Mouse (Mus musculus) adrenal gland, adult 18-20 months (tissue): ENCODE measurements around the gene Nceh1. TPM values are rescaled to one million over a fixed set of nuclear protein-coding genes. Genes with fewer than 3 reads are reported as not detected.

ENCODE experiments used
- DNase-seq, 2 experiments: peaks; one replicate each; pipeline ENCODE4 v3.0.0; 2021 to 2022; ENCODE audit warnings: low spot score in 2 of 2
- long read RNA-seq, 2 experiments: library from polyadenylated mRNA; stranded (forward); transcript quantifications; one replicate each; pipeline ENCODE4 v2.0.0; 2021
- total RNA-seq, 2 experiments: library from RNA; stranded (reverse); gene quantifications; 1 replicate in 1 of 2; 2 replicates in 1 of 2; pipeline ENCODE4 v1.2.3; 2021

The Nceh1 gene
- 100 to 1,000 TPM in 1 of 2 experiments, 10 to 100 TPM in 1; 58.0 to 207 TPM for total RNA-seq
- long read RNA-seq, experiment 1, full-length matches to known transcripts: 51 of 55 reads
- long read RNA-seq, experiment 1, partial matches to known transcripts: 4 of 55 reads
- long read RNA-seq, experiment 1, other reads (novel, unspliced or antisense): 0 of 55 reads
- long read RNA-seq, experiment 2, full-length matches to known transcripts: 546 of 618 reads
- long read RNA-seq, experiment 2, partial matches to known transcripts: 52 of 618 reads
- long read RNA-seq, experiment 2, other reads (novel, unspliced or antisense): 20 of 618 reads

DNA sequence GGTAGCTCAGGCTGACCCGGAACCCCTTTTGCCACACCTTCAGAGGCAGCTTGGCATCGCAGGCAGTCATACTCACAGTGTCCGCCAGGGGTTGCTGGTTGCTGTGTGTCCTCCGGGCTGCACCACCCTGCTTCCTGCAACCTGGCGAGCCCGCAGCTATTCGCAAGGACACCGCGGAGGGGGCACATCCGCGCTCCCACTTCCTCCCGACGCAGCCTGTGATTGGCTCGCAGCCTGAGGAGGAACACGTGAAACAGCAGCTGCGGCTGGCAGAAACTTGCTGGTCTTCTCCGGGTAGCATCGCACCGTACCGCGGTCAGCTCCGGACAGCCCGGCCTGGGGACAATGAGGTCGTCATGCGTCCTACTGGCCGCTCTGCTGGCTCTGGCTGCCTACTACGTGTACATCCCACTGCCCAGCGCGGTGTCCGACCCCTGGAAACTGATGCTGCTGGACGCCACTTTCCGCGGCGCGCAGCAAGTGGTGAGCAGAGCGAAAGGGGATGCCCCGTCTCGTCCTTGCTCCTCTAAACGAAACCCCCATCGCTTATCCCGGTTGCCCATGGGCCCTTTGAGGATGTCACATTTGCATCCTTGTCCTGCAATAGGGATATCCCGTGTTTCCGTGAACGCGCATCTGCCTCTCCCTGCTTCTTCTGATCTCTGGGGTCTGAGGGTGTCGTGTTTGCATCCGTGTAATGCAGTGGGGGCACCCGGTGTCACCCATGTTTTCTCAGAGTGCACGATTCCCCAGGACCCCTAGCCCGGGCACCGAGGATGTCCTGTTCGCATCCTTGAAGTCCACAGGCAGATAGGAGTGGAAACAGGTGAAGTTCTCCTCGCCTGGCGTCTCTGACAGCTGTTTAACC lies at the start of gene Nceh1:
Gene Nceh1, plus strand, starts transcription at position 233 of the 868 bp plus-strand sequence.
- peak; percentile 92 to 93 for DNase-seq

DNA sequence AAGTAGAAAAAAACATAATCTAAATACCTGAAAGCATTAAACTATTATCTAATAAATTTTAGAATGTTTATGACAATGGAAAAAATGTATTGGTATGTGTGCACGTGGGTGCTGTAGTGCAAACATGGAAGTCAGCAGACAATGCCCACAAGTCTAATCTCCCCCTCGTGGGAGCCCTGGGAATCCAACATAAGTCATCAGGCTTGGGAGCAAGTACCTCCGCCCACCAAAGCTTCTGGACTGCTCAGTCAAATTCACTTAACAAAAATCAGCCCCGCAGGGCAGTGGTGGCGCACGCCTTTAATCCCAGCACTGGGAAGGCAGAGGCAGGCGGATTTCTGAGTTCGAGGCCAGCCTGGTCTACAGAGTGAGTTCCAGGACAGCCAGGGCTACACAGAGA lies 42.7 kb upstream of the Nceh1 start:
- no peak for DNase-seq

DNA sequence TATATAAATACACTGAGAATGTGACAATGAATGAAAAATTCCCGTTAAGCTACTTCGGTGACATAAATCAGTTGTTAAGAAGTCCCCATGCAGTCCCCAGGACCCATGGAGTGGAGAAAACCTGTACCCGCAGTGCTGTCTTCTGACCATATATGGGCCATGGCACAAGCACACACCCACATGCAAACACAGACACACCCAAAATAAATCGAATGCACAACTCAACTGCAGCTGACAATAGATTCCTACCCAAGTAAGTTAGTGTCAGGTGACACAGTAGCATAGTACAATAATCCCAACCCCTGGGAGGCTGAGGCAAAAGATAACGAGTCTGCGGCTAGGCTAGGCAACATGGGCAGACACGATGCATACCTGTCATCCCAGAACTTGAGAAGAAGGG lies 39.2 kb upstream of the Nceh1 start:
- DNase-seq: no peak

DNA sequence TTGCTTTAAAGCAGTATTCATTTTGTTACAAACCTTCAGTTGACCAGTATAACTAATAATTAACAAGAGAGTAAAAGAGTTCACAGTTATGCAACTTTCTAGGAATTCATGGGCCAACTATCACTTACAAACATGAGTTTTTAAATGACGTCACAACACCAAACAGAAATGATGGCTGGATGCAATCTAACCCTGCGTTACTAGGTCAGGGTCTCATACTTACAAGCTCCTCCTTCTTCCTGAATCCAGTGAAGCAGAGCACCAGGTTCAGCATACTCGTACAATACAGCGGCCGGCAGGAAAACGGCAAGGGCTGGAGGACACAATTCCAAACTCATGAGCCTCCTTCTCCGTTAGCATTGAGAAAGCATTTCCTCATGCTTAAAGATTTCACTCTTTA lies 37.0 kb upstream of the Nceh1 start:
- DNase-seq: no peak

DNA sequence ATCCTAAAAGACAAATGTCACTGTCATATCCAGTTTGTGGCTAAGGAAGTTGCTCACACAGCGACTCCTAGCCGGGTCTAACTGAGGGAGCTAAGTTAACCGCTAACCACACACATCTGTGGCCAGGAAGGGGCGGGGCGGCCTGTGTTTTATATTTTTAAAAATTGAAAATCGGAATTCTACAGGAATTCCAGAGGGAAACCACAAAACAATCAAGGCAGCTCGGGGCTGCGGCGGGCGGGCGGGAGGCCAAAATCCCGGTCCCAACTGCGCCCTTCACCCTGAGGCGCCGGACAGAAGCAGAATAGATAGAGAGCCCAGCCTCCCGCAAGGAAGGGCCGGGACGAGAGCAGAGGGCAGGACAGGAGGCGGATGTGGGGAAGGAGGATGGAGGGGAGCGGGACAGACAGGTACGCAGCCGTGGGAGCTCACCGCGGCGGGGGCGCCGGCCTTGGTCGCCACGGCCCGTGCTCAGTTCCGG lies 29.5 kb upstream of the Nceh1 start:
- DNase-seq: no peak

DNA sequence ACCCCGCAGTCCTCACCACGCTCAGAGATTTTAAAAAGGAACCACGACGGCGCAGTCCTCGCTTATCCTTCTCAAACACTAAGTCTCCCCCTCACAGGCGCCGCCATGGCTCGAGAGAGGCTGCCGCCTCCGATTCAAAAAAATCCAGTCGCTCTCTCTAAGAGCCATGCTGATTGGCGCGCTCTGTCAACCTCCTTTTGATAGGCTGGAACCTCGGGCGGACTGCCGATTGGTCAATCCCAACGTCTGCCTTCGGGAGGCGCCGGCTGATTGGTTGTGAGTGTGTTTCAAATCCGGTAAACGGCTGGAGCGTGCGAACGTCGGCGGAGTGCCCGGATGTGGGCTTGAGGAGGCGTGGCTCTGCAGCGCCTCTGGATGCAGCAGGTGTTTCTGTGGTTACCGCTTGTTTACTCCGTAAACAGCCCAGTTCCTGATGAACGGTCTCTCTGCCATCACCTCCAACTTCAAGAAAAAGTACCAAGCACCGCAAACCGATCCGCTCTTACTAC lies 29.0 kb upstream of the Nceh1 start, which contains the start of gene Ect2:
Gene Ect2, minus strand, starts transcription at position 178 of the 509 bp plus-strand sequence.
- DNase-seq: peak; percentile 95

DNA sequence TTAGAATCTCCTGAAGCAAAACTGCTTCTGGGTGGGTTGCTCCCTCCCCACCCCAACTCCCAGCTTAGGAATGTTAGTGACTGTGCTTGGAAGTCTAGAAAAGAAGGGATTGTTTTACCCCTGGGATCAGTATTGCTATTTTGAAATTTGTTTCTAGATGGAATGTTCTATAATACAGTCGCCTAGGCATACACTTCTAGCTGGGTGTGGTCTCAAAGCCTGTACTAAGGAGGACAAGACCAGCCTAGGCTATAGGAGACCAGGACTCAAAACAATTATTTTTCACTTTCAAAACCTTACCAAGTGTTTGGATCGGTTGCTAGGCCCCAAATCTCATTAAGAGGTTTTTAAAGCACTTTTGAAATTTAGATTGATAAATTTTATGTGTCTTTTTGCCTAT lies 28.5 kb upstream of the Nceh1 start:
- no peak for DNase-seq

DNA sequence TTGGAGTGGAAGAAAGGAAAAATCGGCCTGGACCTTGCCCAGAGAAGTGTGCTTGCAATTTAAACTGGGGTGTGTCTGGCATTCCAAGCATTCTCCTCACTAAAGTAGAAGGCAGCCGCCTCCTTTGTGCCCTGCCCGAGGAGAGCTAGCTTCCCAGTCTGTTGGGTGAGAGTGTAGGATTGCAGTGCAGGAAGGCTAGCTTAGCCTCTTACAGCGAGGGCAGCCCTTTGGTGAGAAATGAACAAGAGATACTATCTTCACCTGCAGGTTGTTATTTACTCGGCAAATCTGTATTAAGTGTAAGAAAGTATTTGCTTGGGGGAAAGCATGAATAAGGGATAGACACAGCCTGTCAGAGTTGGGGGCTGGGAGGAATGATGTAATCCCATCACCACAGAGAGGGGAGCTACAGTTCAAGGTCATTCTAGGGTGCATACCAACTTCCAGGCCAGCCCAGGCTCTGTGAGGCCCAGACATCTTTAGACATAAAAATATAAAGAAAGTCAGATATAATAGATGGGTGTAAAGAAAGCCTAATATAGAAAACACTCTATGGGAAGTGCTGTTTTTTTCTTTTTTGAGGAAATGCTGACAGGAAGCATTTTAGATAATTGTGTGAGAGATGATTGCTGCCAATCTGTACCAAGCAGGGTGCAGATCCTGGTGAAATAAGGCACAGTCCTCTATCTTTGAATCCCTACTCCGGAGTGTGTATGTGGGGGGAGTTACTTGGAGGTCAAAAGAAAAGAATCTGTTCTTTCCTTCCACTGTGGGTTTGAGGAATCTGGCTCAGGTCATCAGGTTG lies 27.5 kb upstream of the Nceh1 start:
- no peak for DNase-seq

DNA sequence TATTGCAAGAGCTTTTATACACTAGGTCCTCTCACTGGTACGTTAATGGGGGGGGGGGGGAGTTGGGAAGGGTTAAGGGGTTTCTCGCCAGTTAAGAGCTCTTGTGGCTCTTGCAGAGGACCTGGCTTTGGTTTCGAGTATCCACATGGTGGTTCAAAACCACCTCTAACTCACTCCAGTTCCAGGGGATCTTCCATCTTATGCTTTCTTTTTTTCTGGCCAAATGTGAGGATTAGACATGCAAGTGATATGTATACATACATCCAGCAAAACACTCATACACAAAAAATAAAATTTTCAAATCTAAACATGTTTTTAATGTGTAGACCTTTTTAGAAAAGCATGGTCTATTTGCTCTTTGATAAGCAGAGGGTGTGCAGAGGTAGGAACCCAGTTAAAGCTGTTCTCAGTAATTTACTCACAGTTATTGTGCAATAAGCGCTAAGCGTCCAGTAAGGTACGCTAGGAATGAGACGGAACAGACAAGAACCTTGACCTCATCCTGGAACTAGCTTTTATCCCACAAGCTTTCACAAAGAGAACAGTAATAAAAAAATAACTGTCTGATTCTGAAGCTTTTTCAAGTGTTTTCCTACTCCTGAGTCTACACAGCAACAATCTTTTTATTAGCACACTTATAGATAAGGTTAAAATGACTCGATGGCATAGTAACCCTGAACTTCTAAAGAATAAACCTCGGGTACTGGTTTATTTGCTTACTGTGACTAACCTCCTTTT lies 26.7 kb upstream of the Nceh1 start:
- no peak for DNase-seq

DNA sequence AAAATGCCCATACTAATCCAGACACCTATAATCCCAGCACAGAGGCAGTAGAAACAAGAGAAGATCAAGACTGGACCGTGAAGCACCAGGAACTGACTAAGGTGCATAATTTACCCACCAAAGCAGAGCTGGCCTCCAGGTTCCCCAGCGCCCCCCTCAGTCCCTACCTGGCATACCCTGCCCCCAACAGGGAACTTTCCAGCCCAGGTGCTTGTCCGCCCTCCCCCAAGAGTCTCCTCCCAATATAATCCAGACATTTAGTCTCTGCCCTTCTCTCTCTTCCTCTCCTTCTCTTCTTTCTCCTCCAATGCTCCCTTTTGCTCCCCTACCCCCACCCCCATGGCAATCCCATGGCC lies 26.2 kb upstream of the Nceh1 start:
- no peak for DNase-seq

DNA sequence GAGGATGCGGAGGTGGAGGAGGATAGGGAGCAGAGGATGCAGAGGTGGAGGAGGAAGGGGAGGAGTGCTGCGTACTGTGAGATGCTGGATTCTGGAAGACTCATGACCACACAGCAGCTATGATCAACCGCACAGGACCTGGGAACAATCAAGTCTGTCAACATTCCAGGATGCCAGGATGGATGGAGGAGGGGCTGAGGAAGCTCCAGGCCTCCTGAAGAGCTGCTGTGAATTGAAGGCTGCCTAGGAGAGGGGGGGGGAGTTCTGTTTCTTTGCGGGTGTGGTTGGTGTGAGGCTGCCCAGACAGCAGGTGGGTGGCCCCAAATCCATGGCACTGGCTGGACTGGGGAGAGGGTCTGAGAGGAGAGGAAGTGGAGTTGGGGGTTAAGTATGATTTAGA lies 23.9 kb upstream of the Nceh1 start:
- no peak for DNase-seq

DNA sequence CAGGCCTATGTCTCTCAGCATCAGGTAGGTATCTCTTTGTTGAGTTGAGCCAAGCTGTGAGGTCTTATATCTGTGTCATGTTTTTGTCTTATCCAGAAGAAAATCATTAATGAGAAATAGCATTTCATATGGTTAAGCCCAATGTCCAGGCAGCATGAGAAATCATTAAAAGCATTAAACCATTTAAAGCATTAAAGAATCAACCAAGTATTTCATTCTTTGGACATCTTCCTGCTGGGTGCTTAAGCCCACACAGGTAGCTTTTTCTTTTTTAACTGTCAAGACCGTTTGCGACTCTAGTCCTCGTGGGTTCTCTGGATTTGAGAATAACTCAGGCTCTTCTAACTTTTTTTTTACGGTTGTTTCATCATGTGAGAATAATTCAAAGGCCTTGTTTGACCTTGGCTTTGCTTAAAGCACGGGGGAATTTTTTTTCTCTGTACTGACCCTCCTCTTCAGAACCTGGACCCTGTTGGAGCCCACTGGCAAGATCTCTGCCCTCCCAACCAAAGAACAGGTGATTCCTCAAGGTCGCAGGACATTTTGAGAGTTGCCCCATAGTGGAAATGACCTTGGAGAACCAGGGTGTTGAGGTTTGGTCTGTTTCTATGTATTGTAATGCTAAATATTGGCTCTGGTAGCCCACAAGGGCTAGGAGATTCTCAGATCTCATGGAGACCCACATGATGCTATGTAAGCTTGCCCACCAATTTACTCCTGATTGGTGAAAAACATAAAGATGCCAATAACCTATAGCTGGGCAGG lies 20.9 kb upstream of the Nceh1 start:
- no peak for DNase-seq

DNA sequence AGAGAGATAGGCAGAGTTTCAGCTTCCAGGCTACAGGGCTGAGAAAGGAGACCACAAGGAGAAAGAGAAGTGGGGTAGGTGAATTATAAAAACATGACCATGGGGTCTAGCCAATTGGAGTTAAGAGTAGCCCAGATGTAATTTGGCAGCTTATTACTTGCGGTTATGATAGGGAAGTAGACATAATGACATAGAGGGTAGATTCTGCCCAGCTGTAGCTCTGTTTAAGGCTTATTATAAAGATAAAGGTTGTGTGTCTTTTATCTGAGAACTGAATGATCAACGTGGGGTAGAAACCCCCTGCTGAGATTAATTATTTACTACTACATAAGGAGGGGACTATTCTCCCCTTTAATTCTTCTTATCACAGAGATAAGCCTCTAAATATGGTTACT lies 20.4 kb upstream of the Nceh1 start:
- no peak for DNase-seq

DNA sequence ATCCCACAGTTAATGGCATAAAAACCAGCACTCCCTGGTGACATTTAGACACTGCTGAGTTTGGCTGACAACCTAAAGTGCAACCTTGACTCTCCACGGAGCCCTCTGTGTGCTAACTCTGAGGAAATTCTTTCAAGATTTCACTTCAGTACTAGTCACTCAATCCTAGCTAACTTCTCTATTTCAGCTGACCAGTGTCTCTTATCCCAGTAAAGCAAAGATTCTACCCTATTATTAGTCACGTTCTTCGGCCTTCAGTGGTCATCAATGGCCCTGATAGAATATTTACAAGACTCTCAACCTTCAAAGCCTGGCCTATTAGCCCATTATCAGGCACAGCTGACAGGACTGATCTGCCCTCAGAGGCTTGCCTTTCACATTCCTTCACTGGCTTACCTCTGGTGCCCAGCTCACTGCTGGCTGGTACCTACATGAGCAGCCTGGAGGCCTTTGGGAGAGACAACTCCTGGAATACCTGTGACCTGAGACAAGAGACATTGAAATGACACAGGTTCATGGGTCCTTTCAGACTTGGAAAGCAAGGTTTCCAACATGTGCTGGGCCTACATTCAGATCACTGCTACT lies 17.2 kb upstream of the Nceh1 start:
- DNase-seq: no peak

DNA sequence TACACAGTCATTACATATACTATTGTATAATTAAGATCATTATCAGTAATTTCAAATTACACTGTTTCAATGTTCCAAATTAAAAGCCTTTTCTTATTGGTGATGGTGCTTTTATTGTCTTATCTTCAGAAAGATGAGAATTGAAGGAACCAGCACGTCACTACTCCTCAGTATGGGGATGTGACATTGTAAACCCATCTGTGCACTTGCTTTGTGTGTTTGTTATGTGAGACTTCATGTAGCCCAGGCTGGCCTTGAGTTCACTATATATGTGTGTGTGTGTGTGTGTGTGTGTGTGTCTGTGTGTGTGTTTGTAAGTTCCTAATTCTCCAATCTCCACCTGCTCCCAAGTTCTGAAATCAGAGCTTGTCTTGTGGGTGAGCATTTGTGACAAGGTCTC lies 12.5 kb upstream of the Nceh1 start:
- no peak for DNase-seq

DNA sequence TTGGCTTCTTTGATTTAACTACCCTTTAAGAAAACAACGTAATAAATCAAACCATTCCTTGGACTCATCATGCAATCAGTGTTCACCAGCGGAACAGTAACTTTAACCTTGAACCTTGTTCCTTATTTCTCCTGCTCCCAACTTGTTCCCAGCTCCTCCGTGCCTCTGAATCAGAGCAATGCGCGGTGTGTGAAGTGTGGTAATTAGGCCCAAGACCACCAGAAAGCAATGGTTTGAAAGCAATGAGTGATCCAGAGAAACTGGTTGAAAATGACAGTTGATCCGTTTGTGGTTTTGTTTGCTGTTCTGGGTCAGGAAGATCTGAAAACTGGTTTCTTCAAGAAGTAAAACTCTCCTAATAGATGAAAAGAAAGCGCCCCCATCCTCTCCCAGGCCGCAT lies 3.1 kb upstream of the Nceh1 start:
- no peak for DNase-seq

DNA sequence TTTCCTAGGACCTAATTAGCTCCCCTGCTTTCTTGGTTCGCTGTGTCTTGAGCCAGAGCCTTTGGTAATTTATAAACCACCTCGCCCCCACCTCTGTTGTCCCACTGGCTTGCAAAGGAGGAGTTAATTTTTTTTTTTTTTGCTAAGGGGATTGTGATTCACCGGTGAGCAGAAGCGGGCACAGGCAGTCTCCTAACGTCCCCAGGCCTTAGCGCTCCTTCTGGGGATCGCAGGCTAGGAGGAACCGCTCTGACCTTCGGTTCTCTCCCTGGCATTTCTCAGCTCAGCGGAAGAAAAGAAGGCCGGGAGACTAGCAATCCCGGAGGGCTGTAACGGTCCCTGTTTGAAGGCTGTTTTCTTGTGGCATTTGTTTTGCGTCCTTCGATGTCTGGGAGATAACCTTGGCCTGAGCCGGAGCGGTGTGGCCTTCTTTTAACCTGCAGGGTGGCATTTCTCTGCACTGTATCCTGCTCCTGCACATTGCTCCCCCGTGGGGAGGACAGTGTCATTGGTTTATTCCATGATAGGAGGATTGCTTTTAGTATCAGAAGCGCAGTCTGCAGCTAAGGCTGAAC lies 923 bp downstream of the Nceh1 start:
- DNase-seq: peak in 1 of 2 experiments; percentile 61

DNA sequence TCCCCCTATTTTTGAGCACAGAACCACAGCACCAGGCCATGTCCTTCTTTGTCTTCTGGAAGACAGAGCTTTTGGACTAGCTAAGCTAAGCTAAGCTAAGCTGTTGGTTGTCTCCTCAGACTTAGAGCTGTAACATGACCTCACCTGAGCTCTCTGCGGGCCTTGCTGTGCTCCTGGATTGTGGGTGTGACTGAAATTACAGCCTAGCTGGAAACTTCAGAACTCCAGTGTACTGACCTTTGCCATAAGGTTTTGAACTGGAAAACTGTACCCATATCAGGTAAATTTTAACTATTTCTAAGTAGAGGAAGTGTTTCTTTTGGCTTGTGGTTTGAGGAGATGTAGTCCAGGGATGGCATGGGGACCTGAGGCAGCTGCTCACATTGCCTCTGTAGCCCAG lies 5.6 kb downstream of the Nceh1 start:
- DNase-seq: no peak
